Mouse (Mus musculus): ENCODE data around the gene Gm17175.
"Not testable (repeated sequence)": the region's sequence is repeated elsewhere in the genome, so short reads cannot be mapped to it uniquely, and the experiment has no call there.

Gene Gm17175

GRCm38 (mm10) chr14:51573963-51574362, at the start of gene Gm17175:
Gene Gm17175, minus strand, starts transcription at chr14:51574063.
- DNase-seq (ENCODE audit: low read depth, low spot score) = not testable (repeated sequence)

GRCm38 (mm10) chr14:51611210-51611609, 37.3 kb upstream of the Gm17175 start, which contains the start of gene Gm17078:
Gene Gm17078, minus strand, starts transcription at chr14:51611310.
- no peak for DNase-seq (ENCODE audit: low read depth, low spot score)

GRCm38 (mm10) chr14:51592039-51592438, 18.2 kb upstream of the Gm17175 start, which contains the start of gene Gm17174:
Gene Gm17174, minus strand, starts transcription at chr14:51592139.
- not testable (repeated sequence) for DNase-seq (ENCODE audit: low read depth, low spot score)

GRCm38 (mm10) chr14:51552490-51552889, 21.4 kb downstream of the Gm17175 start, which contains the start of gene Gm5622:
Gene Gm5622, plus strand, starts transcription at chr14:51552790.
- DNase-seq (ENCODE audit: low read depth, low spot score) = no peak
